Mouse (Mus musculus) hematopoietic multipotent progenitor cell, adult 10-12 weeks (in vitro differentiated cells): ENCODE measurements around the gene BC100530. TPM values are rescaled to one million over a fixed set of nuclear protein-coding genes. Genes with fewer than 3 reads are reported as not detected.

Source experiments
- polyA plus RNA-seq: library from polyadenylated mRNA; stranded (reverse); fragments of >175 nt; gene quantifications from 2 replicates; pipeline ENCODE4 v1.2.3, GENCODE M21; 2012; ENCODE audit warnings: low replicate concordance

BC100530 gene
- not detected in 2 replicates for polyA plus RNA-seq

GRCm38 (mm10) chr16:36367648-36368047, at the start of gene BC100530:
TSS of gene BC100530 (minus strand) at chr16:36367748.

DNA sequence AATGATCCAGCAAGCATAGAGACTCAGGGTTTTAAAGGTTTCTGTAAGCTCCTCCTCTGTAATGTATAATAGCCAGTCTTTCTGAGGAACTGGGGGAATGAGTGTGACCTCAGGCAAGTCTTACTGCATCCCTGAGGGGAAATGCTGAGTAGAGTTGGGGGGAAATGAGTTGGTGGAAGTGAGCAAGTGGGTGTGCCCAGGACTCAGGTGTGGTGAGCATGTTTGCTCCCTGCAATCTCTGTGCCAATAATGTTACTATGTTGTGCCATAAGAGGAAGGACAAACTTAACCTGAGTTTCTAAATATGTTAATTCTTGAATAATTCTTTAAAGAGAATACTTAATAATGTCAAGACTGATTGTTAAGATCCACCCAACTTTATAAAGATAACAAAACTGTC, 40.8 kb upstream of the BC100530 start, which contains the start of gene Stfa2:
Stfa2 (minus strand) TSS at position 101 of the 400 bp plus-strand sequence.

DNA sequence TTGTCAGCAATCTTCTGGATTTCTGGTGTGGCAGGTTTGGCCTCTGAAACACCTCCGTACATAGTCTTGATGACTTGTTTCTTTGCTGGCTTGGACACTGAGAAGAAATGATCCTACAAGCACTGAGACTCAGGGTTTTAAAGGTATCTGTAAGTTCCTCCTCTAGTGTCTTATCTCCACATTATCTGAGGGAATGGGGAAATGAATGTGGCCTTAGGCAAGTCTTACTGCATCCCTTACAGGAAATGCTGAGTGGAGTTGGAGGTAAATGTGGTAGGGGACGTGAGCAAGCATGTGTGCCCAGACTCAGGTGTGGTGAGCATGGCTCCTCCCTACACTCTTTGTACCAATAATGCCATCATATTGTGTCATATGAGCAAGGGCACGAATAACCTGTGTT, 33.3 kb downstream of the BC100530 start, which contains the start of gene BC117090:
BC117090 (minus strand) TSS at position 101 of the 400 bp plus-strand sequence.

Other genes starting within 250 kb of the BC100530 start
- gene Csta1, start 236.5 kb downstream of the BC100530 start, polyA plus RNA-seq: not detected in 2 replicates
- 0.88 TPM in 2 replicates for gene Stfa2l1, start 210.9 kb downstream of the BC100530 start, polyA plus RNA-seq
- gene Gm5483, start 183.5 kb downstream of the BC100530 start, polyA plus RNA-seq: 1.3 and 2.2 TPM in 2 replicates
- gene Gm5416, start 157.3 kb downstream of the BC100530 start, polyA plus RNA-seq: not detected in 2 replicates
- gene 2010005H15Rik, start 146.3 kb downstream of the BC100530 start, polyA plus RNA-seq: not detected in 2 replicates
- not detected in 2 replicates for gene Stfa1, start 90.8 kb downstream of the BC100530 start, polyA plus RNA-seq
- gene BC117090, start 33.4 kb downstream of the BC100530 start, polyA plus RNA-seq: not detected in 2 replicates
- not detected in 2 replicates for gene Stfa2, start 40.7 kb upstream of the BC100530 start, polyA plus RNA-seq
- gene Stfa3, start 87.6 kb upstream of the BC100530 start, polyA plus RNA-seq: not detected in 2 replicates
- not detected in 2 replicates for gene Casr, start 194.4 kb upstream of the BC100530 start, polyA plus RNA-seq